Mouse (Mus musculus): Measurements from ENCODE around the gene Olfr410. TPM values are rescaled to one million over a fixed set of nuclear protein-coding genes. Genes with fewer than 3 reads are reported as not detected.

Gene Olfr410
- not detected in 2 replicates for polyA plus RNA-seq (2012; ENCODE audit: insufficient read depth, insufficient read length, missing spikeins)

DNA sequence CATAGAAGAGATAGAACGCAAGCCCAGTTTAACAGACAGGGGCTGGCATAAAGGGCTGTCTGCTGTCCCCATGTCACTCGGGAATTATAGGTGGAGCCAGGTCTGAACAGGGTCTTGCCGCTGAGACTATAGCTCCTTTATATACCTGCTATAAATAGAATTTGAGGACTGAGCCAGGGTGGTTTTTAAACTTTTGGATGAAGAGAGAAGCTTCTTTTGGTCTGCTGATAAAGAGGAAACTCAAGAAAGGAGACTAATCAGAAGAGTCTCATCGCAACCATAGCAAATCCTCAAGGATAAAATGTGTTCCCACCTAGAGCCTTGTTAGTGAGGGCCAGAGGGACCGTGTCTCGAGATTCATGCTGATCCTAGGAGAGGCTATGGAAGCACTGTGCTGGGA is at the start of gene Olfr410:
Gene Olfr410 (minus strand): TSS at position 101 of the 400 bp plus-strand sequence.
- Histone ChIP-seq H3K27ac (replicated peaks; ENCODE audit: low read depth, low read length) (no peak within 1 kb of the TSS), H3K4me3 (ENCODE audit: insufficient read depth, low read depth, low read length) (no peak within 1 kb of the TSS), H3K4me1 (ENCODE audit: control insufficient read depth, insufficient read depth, insufficient read length, low read length) (no peaks in the 10 kb centered on the region)

DNA sequence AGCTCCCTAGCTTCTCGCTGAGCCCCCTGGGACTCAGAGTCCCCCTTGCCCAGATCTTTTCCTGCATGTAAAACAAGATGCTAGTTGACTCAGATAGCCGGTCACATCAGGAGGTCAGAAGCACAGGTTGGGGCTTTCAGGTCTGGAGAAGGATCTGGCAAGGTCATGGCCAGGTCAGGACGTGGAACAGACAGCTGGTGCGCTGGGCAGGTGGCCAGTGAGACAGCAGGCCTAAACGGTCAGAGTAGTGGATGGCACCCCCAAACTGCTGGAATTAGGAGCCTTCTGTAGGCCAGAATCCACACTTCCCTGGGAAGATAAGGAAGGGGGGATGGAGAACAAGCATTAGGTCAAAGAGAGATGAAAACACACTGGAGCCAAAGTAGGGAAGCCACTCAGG is 49.4 kb upstream of the Olfr410 start:
- no peaks in the 10 kb centered on the region for H3K4me1 ChIP-seq (ENCODE audit: control insufficient read depth, insufficient read depth, insufficient read length, low read length)
- no peak overlapping the region for H3K4me3 ChIP-seq (ENCODE audit: insufficient read depth, low read depth, low read length)
- H3K27ac ChIP-seq (replicated peaks; ENCODE audit: low read depth, low read length): no peak overlapping the region

DNA sequence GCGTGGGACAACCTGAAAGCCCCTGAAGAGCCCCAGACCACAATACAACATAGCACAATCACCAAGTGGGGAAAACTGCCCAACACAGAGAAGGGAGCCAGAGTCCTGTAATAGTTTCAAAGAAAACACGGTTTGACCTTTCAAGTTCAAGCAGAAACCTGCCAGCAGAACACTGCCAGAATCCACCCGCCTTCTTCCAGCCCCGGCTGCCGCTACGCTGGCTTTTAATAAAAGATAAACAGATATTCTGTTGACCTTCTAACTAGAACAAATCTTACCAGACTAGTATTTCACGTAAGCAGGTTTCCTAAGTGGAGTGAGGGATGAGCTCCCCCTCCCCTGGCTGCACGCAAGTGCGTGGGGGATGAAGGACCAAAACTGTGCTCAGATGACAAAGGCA is 47.8 kb upstream of the Olfr410 start:
- Histone ChIP-seq H3K4me1 (ENCODE audit: control insufficient read depth, insufficient read depth, insufficient read length, low read length) (no peaks in the 10 kb centered on the region), H3K4me3 (ENCODE audit: insufficient read depth, low read depth, low read length) (no peak overlapping the region), H3K27ac (replicated peaks; ENCODE audit: low read depth, low read length) (no peak overlapping the region)

DNA sequence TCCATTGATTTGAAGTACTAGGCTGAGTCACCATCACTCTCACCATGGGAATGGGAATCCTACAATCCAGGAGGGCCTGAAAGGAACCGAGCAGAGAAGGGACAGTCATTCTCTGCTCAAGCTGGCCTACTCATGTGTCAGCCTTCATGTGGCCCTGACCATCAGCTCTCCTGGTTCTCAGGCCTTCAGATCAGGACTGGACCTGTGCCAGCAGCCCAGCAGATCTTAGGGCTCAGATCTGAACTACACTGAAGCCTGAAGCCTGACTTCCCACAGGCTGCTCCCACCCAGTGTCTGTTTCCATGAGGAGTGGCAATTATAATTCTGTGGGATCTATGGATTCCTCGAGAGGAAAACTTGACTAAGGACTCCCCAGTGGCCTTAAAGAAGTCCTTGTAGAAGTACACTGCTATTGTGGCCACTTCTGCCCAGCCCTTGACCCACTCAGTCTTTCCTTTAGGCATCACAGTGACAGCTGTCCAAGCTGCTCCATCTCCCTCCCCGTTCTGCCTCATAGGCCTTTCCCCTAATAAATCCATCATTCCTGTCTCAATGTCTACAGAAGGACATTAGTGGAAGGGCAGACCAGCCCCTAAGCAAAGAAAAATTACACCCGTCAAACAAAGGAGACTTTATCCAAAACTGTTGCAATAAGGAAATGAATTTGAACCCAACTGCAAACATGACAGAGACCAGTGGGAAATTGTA is 41.5 kb upstream of the Olfr410 start:
- Histone ChIP-seq H3K4me1 (ENCODE audit: control insufficient read depth, insufficient read depth, insufficient read length, low read length) (no peaks in the 10 kb centered on the region), H3K4me3 (ENCODE audit: insufficient read depth, low read depth, low read length) (no peak overlapping the region), H3K27ac (replicated peaks; ENCODE audit: low read depth, low read length) (no peak overlapping the region)

DNA sequence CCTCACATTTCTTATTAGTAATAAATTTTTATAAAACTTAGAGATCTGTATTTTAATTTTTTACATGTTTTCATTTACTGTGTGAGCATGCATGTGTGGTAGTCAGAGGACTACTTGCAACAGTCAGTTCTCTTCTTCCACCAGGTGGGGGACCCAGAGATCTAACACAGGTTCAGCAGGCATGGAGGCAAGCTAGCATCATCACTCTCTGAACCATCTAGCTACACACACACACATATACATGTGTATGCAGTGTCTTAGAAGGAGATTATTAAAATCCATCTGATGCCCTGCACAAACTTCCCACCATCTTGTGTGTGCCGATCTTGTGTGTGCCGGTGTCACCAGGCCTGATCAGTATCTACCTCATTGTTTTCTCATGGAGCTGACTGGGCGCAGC is 39.0 kb upstream of the Olfr410 start:
- Histone ChIP-seq H3K27ac (replicated peaks; ENCODE audit: low read depth, low read length) (no peak overlapping the region), H3K4me1 (ENCODE audit: control insufficient read depth, insufficient read depth, insufficient read length, low read length) (no peaks in the 10 kb centered on the region), H3K4me3 (ENCODE audit: insufficient read depth, low read depth, low read length) (no peak overlapping the region)

DNA sequence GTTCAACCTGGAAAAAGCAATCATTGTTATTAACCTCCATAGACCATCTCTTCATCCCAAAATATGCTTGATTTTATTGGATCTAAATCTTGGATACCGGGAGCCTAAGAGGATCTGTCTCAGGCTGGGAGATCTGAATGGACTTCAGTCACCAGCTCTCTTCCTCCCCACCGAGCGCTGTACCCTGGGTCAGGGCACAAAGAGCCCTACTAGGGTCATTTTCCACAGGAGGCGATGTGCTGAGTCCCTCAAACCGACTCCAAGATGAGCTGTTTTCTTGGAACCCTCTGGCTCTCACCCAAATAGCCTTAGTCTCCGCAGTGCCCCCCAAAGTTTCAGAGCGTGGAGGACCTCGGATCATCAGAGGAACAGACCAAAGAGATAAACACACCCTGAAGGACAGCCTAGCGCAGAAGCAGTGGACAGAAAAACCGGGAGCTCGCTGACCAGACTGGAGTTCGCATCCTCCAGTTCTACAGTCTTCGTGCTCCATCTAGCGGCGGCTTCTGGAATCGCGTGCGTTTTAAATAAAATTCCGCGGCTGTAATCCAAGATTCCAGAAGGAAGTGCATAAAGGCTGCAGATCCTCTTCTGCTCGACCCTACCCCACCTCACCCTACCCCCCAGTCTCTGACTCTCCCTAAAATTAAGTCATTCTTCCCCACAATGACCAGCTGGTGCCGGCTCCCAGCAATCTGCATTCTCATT is 33.7 kb upstream of the Olfr410 start:
- no peaks in the 10 kb centered on the region for H3K4me1 ChIP-seq (ENCODE audit: control insufficient read depth, insufficient read depth, insufficient read length, low read length)
- H3K27ac ChIP-seq (replicated peaks; ENCODE audit: low read depth, low read length): no peak overlapping the region
- H3K4me3 ChIP-seq (ENCODE audit: insufficient read depth, low read depth, low read length): no peak overlapping the region

DNA sequence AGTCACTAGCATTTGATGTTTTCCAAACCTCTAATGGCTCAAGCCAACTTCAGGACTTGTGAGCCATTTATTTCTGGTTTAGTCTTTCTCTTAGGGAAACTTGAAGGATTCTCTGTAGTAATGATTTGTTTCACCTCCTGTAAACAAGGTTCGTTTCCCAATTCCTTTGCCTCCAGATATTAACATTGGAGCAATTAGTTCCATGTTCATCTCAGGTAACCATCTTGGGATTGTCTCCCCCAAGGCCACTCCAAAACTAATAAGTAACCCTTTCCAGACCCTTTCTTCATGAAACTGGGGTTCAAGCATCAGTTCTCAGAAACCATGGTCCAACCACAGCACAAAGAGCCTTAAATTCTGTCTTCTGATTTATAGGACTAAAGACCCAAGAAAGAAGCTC is 23.9 kb upstream of the Olfr410 start, which contains the start of gene Olfr412:
Gene Olfr412 (plus strand): TSS at position 301 of the 400 bp plus-strand sequence.
- Histone ChIP-seq H3K4me3 (ENCODE audit: insufficient read depth, low read depth, low read length) (no peak within 1 kb of the TSS), H3K4me1 (ENCODE audit: control insufficient read depth, insufficient read depth, insufficient read length, low read length) (no peaks in the 10 kb centered on the region), H3K27ac (replicated peaks; ENCODE audit: low read depth, low read length) (no peak within 1 kb of the TSS)

DNA sequence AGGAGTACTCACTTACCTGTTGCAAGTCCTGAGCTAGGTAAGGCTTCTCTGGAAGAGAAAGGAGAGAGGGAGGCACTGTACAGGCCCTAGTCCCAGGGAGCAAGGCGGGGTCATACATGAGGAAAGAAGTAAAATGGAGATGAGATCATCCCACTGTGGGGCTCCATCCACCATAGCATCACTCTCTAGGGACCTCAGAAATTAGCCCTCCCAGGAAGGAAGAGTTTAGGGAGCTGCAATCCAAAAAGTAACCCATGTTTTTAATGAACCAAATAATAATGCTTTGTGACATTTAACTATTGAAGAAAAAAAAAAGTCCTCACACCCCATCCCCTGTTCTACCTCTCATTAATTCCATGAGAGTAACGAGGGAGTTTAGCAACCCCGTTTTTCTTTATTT is 14.7 kb upstream of the Olfr410 start, which contains the start of gene Olfr411:
Gene Olfr411 (minus strand): TSS at position 101 of the 400 bp plus-strand sequence.
- Histone ChIP-seq H3K4me3 (ENCODE audit: insufficient read depth, low read depth, low read length) (no peak within 1 kb of the TSS), H3K27ac (replicated peaks; ENCODE audit: low read depth, low read length) (no peak within 1 kb of the TSS), H3K4me1 (ENCODE audit: control insufficient read depth, insufficient read depth, insufficient read length, low read length) (no peaks in the 10 kb centered on the region)

DNA sequence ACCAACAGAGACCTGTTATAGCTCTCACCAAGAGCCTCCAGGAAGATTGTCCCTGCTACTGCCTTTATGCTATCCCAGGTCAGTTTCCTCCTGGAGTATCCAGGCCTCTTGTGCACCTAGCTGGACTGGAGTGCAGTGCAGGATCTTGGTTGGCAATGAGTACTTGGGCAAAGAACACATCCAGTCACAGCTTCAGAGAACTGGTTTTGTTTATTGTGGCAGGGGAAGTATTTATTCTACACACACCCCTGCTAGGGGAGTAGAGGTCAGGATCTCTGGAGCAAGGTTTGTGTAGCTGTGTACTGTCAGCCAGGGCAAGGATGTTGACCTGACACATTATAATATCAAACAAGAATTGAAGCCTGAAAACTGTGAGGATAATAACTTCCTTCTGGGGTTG is 9.1 kb downstream of the Olfr410 start:
- Histone ChIP-seq H3K4me1 (ENCODE audit: control insufficient read depth, insufficient read depth, insufficient read length, low read length) (no peaks in the 10 kb centered on the region), H3K27ac (replicated peaks; ENCODE audit: low read depth, low read length) (no peak overlapping the region), H3K4me3 (ENCODE audit: insufficient read depth, low read depth, low read length) (no peak overlapping the region)

DNA sequence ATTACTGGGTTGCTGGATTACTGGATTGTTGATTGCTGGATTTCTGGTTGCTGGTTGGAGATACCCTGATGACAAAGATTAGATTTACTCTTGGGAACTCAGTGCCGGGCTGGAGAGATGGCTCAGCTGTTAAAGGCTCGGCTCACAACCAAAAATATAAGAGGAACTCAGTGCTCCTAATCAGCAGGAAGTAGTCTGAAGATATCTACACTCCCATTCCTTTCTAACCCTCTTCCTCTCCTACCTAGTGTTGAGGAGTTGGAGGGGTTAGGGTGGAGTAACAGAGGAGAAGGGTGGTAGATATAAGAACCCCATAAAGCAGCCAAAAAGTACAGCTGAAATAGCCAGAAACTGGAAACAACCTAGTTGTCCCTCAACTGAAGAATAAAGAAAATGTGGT is 11.8 kb downstream of the Olfr410 start:
- H3K27ac ChIP-seq (replicated peaks; ENCODE audit: low read depth, low read length): no peak overlapping the region
- no peaks in the 10 kb centered on the region for H3K4me1 ChIP-seq (ENCODE audit: control insufficient read depth, insufficient read depth, insufficient read length, low read length)
- no peak overlapping the region for H3K4me3 ChIP-seq (ENCODE audit: insufficient read depth, low read depth, low read length)

DNA sequence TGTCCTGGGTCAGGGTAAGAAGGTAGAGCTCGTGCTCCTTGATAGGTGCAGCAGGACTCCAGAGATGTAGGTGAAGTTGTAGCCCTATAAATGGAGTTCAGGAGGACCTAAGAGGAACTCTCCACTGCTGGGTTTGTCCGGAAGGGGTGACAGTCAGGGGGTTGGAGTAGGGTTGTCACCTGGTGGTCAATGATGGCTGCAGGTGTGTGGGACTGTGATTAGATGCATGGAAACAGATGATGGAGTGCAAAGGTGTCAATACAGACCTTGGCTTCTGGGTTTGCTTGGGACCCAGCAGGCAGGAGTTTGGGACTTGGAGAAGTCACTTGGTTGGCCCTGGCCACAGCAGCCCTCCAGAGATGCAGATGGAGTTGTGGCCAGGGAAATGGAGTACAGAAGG is 50.6 kb downstream of the Olfr410 start:
- no peaks in the 10 kb centered on the region for H3K4me1 ChIP-seq (ENCODE audit: control insufficient read depth, insufficient read depth, insufficient read length, low read length)
- no peak overlapping the region for H3K4me3 ChIP-seq (ENCODE audit: insufficient read depth, low read depth, low read length)
- no peak overlapping the region for H3K27ac ChIP-seq (replicated peaks; ENCODE audit: low read depth, low read length)

DNA sequence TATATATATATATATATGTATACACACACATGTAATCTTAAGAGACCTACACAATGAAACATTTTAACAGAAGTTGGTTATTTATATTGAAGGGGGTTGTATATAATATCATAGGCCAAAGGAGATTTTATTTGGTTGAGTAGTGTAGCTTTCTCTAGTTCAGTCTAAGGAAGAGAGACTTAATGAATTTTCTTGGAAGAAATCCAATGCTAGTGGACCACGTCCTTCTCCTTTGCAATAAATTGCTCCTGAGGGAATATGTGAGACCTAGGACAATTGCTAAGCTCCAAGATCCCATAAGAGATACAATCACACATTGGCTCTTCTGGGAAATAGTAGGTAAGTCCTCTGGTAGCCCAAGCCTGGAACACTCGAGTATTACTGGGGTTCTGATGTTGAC is 54.4 kb downstream of the Olfr410 start, which contains the start of gene Olfr59:
Gene Olfr59 (plus strand): TSS at position 301 of the 400 bp plus-strand sequence.
- no peak within 1 kb of the TSS for H3K27ac ChIP-seq (replicated peaks; ENCODE audit: low read depth, low read length)
- no peaks in the 10 kb centered on the region for H3K4me1 ChIP-seq (ENCODE audit: control insufficient read depth, insufficient read depth, insufficient read length, low read length)
- no peak within 1 kb of the TSS for H3K4me3 ChIP-seq (ENCODE audit: insufficient read depth, low read depth, low read length)

Other genes with a start within 250 kb of the Olfr410 start
- gene Olfr401, start 224.3 kb downstream of the Olfr410 start, polyA plus RNA-seq (2012; ENCODE audit: insufficient read depth, insufficient read length, missing spikeins): not detected in 2 replicates
- gene Olfr402, start 184.5 kb downstream of the Olfr410 start, polyA plus RNA-seq (2012; ENCODE audit: insufficient read depth, insufficient read length, missing spikeins): not detected in 2 replicates
- not detected in 2 replicates for gene Olfr403, start 151.8 kb downstream of the Olfr410 start, polyA plus RNA-seq (2012; ENCODE audit: insufficient read depth, insufficient read length, missing spikeins)
- not detected in 2 replicates for gene Olfr43, start 126.7 kb downstream of the Olfr410 start, polyA plus RNA-seq (2012; ENCODE audit: insufficient read depth, insufficient read length, missing spikeins)
- gene Olfr406, start 78.2 kb downstream of the Olfr410 start, polyA plus RNA-seq (2012; ENCODE audit: insufficient read depth, insufficient read length, missing spikeins): not detected in 2 replicates
- not detected in 2 replicates for gene Olfr59, start 54.3 kb downstream of the Olfr410 start, polyA plus RNA-seq (2012; ENCODE audit: insufficient read depth, insufficient read length, missing spikeins)
- gene Olfr411, start 14.6 kb upstream of the Olfr410 start, polyA plus RNA-seq (2012; ENCODE audit: insufficient read depth, insufficient read length, missing spikeins): not detected in 2 replicates
- gene Olfr412, start 24.0 kb upstream of the Olfr410 start, polyA plus RNA-seq (2012; ENCODE audit: insufficient read depth, insufficient read length, missing spikeins): not detected in 2 replicates